Mouse (Mus musculus) thymus, postnatal 4 days (tissue): ENCODE measurements around the gene Banp.

Source experiments
- DNase-seq: peaks from one replicate; pipeline ENCODE4 v3.0.0; 2021

Banp gene

DNA sequence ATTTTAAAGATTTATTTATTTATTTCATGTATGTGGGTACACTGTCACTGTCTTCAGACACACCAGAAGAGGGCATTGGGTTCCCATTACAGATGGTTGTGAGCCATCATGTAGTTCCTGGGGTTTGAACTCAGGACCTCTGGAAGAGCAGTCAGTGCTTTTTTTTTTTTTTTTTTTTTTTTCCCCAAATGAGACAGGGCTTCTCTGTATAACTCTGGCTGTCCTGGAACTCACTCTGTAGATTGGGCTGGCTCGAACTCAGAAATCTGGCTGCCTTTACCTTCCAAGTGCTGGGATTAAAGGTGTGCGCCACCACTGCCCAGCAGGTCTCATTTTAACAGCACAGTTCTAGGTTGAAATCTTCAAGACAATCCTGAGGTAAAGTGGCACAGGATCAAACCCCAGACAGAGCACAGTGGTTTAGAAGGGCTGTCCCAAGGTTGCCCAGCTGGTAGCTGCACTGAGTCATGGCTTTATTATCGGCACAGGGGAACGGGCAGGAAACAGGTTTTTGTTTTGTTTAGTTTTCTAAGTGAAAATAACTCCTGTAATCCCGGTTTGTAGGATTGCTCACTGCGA is at the start of gene Banp:
Gene Banp (plus strand): TSS at position 529 of the 579 bp plus-strand sequence.
- DNase-seq: no peak

GRCm38 (mm10) chr8:121901498-121902236 is 47.9 kb upstream of the Banp start:
- no peak for DNase-seq

- DNase-seq: no peak
These were observed 45.6 kb upstream of the Banp start for GRCm38 (mm10) chr8:121903977-121904376.

- no peak for DNase-seq
These were observed 44.6 kb upstream of the Banp start for GRCm38 (mm10) chr8:121904999-121905398.

DNA sequence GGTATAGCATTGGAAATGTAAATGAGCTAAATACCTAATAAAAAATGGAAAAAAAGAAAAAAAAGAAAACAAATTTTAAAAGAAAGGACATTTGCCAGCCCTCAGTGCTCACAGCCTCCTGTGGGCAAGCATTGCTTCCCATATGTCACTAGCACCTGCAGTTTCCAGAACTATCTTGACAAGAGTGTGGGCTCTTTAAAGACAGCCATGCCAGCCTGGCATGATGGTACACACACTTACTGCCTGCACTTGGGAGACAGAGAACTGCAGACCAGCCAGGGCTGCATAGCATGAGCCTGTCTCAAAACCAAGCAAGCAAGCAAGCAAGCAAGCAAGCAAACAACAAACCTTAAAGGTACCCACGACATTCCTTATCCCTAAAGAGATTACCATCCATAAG is 44.1 kb upstream of the Banp start:
- DNase-seq: no peak

DNA sequence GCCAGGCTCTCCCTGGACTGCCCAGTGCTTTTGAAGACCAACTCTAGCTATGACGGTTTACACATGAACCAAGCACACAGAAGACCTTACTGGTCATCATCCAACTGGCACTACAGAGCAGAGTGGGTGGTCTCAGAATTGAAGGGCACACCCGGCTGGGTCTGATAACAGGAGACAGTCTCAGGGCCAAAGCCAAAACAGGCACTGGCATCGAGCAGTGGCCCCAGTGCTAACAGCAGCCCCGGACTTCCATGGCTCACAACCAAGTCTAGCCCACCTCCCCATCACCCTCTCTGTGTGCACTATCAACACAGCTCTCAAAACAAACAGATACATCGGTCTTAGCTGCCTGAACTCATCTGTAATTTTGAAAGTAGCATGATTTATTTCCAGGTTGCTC is 43.7 kb upstream of the Banp start:
- DNase-seq: no peak

DNA sequence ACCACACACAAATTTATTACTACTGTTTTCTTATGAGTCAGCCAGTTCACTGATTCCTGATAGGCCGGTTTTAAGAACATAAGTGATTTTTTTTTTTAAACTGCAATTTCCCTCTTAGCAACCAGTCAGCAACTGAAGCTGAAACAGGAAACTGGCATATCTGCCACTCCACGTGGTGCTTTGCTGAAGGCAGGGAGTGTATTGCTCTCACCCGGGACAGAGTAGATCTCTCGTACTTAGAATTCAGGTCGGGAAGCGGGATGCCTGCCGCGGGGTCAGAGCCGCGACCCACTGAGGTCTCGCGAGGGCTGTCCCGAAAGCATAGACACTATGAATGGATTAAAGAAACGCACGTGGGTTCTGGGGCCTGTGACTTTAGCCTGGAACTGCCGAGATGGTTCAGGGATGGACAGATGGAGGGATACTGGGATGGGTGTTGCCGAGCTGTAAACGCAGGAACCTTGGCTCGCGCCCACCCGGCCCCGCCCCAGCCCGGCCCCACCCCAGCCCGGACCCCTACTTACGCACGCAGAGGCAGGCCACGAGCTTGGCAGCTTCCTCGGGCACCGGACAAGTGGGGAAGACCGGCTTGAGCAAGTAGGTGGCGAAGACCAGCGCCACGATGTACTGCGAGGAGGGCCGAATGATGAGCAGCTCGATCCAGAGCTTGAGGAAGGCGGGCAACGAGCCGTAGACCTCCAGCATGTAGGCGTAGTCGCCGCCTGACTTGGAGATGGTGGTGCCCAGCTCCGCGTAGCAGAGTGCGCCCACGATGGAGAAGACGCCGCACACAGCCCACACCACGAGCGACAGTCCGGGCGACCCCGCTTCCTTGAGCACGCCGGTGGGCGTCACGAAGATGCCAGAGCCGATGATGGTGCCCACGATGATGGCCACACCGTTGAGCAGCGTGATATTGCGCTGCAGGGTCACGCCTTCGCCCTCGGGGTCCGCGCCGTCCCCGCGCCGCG is 42.7 kb upstream of the Banp start:
- peak; percentile 50 for DNase-seq

- DNase-seq: peak; percentile 100
These were observed 41.8 kb upstream of the Banp start, which contains the start of gene Slc7a5 for GRCm38 (mm10) chr8:121907587-121908248. Gene Slc7a5 (minus strand): TSS chr8:121907694.

- DNase-seq: peak; percentile 29
These were observed 41.0 kb upstream of the Banp start for GRCm38 (mm10) chr8:121908378-121909147.

DNA sequence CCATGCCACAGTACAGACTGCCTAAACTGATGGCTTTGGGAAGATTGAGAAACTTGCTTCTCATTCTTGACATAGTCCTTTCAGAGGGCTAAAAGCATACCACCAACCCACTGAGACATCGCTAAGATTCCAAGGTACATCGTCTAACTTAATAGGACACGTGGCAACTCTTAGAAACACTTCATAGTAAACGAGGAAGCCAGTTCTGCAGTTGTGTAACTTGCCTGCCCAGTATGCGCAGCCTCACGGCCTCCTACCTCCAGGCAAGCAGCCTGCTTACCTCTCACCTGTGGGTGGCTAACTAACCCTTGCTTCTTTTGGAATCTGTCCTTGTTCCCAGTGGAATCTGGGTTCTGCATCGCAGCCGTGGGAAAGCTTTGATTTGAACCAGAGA is 40.4 kb upstream of the Banp start:
- DNase-seq: no peak

- DNase-seq: peak; percentile 89
These were observed 39.9 kb upstream of the Banp start for GRCm38 (mm10) chr8:121909663-121910062.

- no peak for DNase-seq
These were observed 38.1 kb upstream of the Banp start for GRCm38 (mm10) chr8:121911400-121911799.

- no peak for DNase-seq
These were observed 37.6 kb upstream of the Banp start for GRCm38 (mm10) chr8:121911987-121912386.

DNA sequence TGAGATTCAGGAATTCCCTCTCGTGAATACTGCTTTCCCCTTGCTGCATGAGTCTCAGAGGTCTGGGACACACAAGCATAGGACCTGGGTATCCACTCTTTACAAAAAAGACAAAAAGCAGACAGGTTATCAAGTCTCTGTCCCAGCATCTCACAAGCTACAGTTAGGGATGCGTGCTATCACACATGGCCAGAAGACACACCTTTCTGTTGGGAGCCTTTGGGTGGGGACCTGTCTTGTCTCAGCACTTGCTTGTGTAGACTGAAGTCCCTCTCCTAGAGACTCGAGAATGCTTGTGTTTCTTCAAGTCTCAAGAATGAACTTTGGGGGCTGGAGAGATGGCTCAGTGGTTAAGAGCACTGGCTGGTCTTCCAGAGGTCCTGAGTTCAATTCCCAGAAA is 36.7 kb upstream of the Banp start:
- no peak for DNase-seq

DNA sequence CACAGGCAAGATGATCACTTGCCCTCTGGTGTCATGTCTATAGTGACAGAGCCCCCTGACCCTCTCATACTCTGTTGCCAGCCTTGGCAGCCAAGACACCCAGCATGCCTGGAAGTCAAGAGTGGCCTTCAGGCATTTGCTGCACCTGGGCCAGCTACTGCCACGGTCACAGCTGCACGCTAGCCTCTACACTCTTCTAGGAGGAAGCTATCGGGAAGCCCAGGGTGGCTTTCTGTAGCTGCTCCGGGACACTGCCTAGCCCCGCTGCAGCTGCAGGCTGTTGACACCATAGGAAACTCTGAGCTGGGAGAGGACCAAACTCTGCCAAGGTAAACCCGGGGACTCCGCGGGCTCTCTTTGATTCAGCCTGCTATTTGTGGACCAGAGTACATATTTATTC is 36.2 kb upstream of the Banp start:
- no peak for DNase-seq

DNA sequence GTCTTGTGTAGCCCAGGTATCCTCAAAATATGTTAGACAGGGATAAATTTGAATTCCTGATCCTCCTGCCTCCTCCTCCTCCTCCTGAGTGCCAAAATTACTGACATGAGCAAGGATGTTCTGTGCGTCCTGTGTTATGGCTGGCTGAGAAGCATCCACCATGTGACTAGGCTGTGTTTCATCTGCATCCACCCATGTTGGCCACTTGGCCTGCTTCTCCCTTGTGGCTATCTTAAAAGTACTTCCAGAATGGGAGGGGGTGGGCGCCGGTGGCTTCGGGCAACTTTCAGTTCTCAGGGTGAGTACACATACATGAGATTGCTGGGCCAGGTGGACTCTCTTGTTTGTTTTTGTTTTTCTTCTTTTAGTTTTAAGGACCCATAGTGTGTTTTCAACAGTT is 30.4 kb upstream of the Banp start:
- no peak for DNase-seq

DNA sequence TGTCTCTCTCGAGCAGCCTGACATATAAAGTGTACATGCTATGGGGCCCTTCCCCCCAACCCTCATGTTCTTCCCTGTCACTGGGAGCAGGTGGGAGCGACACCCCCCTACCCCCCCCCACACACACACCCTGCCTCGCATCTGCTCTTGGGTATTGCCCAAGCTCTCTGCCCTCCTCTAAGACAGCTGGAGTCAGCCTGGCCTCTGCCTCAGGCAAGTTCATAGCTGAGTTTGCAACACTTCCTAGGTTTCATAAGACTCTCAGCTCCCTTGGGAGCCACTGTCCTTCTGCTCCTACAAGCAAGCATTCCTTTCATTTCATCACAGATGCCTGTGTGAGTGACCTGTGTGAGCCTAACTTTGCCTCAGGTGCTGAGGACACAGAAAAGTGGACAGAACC is 29.8 kb upstream of the Banp start:
- no peak for DNase-seq

GRCm38 (mm10) chr8:121921582-121921981 is 28.0 kb upstream of the Banp start:
- no peak for DNase-seq

- no peak for DNase-seq
These were observed 27.4 kb upstream of the Banp start for GRCm38 (mm10) chr8:121922101-121922500.

DNA sequence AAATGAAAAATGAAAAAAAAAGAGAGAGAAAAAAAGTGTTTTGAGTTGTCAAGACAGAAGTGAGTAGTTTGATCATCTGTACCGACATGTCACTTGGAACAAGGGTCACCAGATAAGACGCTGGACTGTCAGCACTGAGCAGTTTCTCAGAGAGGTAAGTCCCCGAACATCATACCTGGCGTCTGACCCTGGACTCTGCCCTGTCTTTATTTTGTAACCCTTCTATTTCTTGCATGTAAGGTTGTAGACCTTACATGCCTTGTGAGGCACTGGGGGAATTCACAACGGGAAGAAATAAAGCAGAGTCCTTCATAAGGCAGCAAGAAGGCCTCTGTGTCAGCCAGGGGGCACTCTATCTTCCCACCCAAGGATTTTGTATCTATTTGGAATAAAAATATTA is 24.9 kb upstream of the Banp start:
- DNase-seq: no peak

- DNase-seq: peak; percentile 87
These were observed 23.9 kb upstream of the Banp start for GRCm38 (mm10) chr8:121925624-121926023.

GRCm38 (mm10) chr8:121926266-121926665 is 23.3 kb upstream of the Banp start:
- DNase-seq: no peak
